Mouse (Mus musculus) megakaryocyte, embryonic 14.5 days (primary cell): ENCODE results near the gene Peli1.

Source experiments
- FLI1 ChIP-seq: IDR thresholded peaks from 2 replicates; pipeline ENCODE4 v1.6.1; 2012; ENCODE audit warnings: low read length, inconsistent platforms, mixed read lengths
- GATA1 ChIP-seq: IDR thresholded peaks from 3 replicates; pipeline ENCODE4 v1.6.1; 2012; ENCODE audit warnings: mixed read lengths, low read length, inconsistent platforms, borderline replicate concordance

DNA sequence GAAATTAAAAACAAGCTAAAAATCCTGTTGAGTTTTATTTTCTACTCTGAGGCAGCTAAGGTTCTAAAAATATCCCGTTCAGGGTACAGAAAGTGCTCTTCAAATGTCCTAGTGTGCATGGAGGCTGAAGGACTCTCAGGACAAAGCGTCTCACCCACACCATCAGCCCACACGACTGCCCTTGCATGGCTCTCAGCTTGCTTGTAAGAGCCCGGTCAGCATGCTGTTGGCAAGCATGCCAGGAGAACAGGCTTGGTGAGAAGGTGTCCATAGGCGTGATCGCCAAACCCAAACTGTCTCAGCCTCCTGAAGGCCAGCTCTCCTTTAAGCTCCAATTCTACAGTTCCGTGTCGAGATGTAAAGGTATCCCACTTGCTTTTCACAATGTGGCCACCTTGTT, 29.7 kb upstream of the Peli1 start:
- TF ChIP-seq GATA1 (no peak), FLI1 (no peak)
